Mouse (Mus musculus): ENCODE measurements at regions not wholly inside any gene's neighbourhood (a gene's known extent, or its start where the extent isn't known, plus 50 kb on each side); places are given as distances from the start of the nearest gene placed in this dataset.

- no peak for TF ChIP-seq POLR2A (IDR thresholded peaks at IDR 0.05; ENCODE audit: insufficient read length, low read depth)
- TF ChIP-seq POLR2AphosphoS2 (IDR thresholded peaks at IDR 0.05; ENCODE audit: insufficient read length, low read depth): no peak
- TF ChIP-seq TCF3 (IDR thresholded peaks at IDR 0.05; ENCODE audit: insufficient read length, low read depth): no peak
- no peak for TF ChIP-seq MYOD1 (IDR thresholded peaks at IDR 0.05; ENCODE audit: control insufficient read depth in 1 of 3, insufficient read length in 2 of 3, low read depth in 2 of 3)
- no peak for TF ChIP-seq MAX (IDR thresholded peaks at IDR 0.05; ENCODE audit: low read depth)
Observed at GRCm38 (mm10) chr2:115070123-115070522, 415.4 kb upstream of the Dph6 start.

All from myocyte (in vitro differentiated cells).